9 mouse cellular contexts compared by ENCODE assay signal in the genomic region with DNA sequence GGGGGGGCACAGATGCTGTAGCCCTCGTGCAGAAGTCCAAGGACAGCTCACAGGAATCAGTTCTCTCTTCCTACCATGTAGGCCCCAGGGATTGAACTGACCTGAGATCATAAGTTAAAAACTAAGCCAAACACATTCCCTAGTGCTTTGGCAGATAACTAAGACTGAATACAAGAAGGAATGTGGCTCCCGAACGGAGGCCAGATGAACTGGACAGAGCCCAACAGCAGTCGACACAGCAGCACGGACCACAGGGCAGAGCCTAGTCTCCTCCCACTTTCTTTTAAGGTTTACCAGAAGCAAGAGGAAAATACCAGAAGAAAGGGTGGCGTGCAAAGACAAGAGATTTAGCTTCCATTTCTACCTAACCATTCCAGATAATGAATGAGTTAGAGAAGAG. TPM values are rescaled to one million over a fixed set of nuclear protein-coding genes. Genes with fewer than 3 reads are reported as not detected.
A peak's percentile ranks its signal among the peaks of the same experiment; 100 is the strongest.
DNase-seq lines count a peak whose midpoint lies in the region; ATAC-seq and TF ChIP-seq lines count a peak whose summit lies in the region.
"Had no signal": no experiment of that assay in that cellular context is flagged by ENCODE, and none has a peak within 500 bp of the region (broad histone marks: within the 10 kb centered on the region; RNA-seq: fewer than 3 reads in every experiment).

No protein-coding gene starts in this region.

- 0 out of 2 replicates have a peak, but pooled peaks cover 4% of the 10 kb centered on the region for H3K36me3 ChIP-seq in heart, embryonic 14.5 days (ENCODE audit: control insufficient read depth, insufficient read depth, low read length)
- no peaks in the 10 kb centered on the region for H3K36me3 ChIP-seq in forebrain, postnatal 0 days (ENCODE audit: insufficient read depth)
- H3K36me3 ChIP-seq in forebrain, embryonic 14.5 days (ENCODE audit: control insufficient read depth, insufficient read depth, low read length) = no peaks in the 10 kb centered on the region
- H3K36me3 ChIP-seq: hindbrain, embryonic 12.5 days had no signal

- peak overlapping the region; percentile 54 to 80 for H3K27ac ChIP-seq in heart, embryonic 14.5 days (replicated peaks in 1 of 2; ENCODE audit: control insufficient read depth in 1 of 2, insufficient read depth in 1 of 2, low read depth in 2 of 2, low read length in 2 of 2)
- H3K27ac ChIP-seq in forebrain, postnatal 0 days (ENCODE audit: low read depth, low read length) = no peak overlapping the region
- H3K27ac ChIP-seq in forebrain, embryonic 14.5 days (ENCODE audit: low read depth, low read length) = no peak overlapping the region
- H3K27ac ChIP-seq: hindbrain, embryonic 12.5 days had no signal

- DNase-seq in 3T3-L1 (ENCODE audit: low read depth, low spot score) (peak; percentile 84), adipocyte (ENCODE audit: low spot score) (peak; percentile 77)
- DNase-seq in kidney, postnatal 4 days = peak; percentile 64 to 73
- DNase-seq in embryo, embryonic 10 days (ENCODE audit: low spot score) = no peak
- no peak for DNase-seq in forebrain, postnatal 0 days
- DNase-seq in forebrain, embryonic 14.5 days (ENCODE audit: low spot score) = no peak
- DNase-seq: retina, postnatal 1 day had no signal

- 12% methylated on average over 6 of the region's 6 CpGs for WGBS in heart, embryonic 14.5 days
- 37% methylated on average over 6 of the region's 6 CpGs for WGBS in forebrain, postnatal 0 days
- 57% methylated on average over 6 of the region's 6 CpGs for WGBS in forebrain, embryonic 14.5 days

- H3K4me2 ChIP-seq in heart, embryonic 14.5 days (ENCODE audit: low read length) = peak overlapping the region; percentile 2; the same call in 1 of the 2 replicates
- no peak overlapping the region for H3K4me2 ChIP-seq in forebrain, postnatal 0 days (ENCODE audit: low read depth)
- H3K4me2 ChIP-seq in forebrain, embryonic 14.5 days (ENCODE audit: low read length) = no peak overlapping the region
- H3K4me2 ChIP-seq: hindbrain, embryonic 12.5 days had no signal

- H3K9ac ChIP-seq in heart, embryonic 14.5 days (ENCODE audit: low read length) = no peak overlapping the region
- no peak overlapping the region for H3K9ac ChIP-seq in forebrain, postnatal 0 days
- no peak overlapping the region for H3K9ac ChIP-seq in forebrain, embryonic 14.5 days (ENCODE audit: low read length)
- H3K9ac ChIP-seq: hindbrain, embryonic 12.5 days had no signal

- TF ChIP-seq CTCF in forebrain, postnatal 0 days (IDR thresholded peaks at IDR 0.05; ENCODE audit: low read depth) = no peak

- H3K4me1 ChIP-seq in heart, embryonic 14.5 days (ENCODE audit: control insufficient read depth in 2 of 2, insufficient read depth in 2 of 2, low read length in 2 of 2) = peaks cover 37 to 79% of the 10 kb centered on the region in 2 experiments
- 0 out of 2 replicates have a peak, but pooled peaks cover 6% of the 10 kb centered on the region for H3K4me1 ChIP-seq in forebrain, postnatal 0 days (ENCODE audit: insufficient read depth)
- H3K4me1 ChIP-seq in forebrain, embryonic 14.5 days (ENCODE audit: control insufficient read depth, insufficient read depth, low read length) = peaks cover 5% of the 10 kb centered on the region; the same call in 1 of the 2 replicates
- H3K4me1 ChIP-seq: hindbrain, embryonic 12.5 days had no signal

- H3K4me3 ChIP-seq in heart, embryonic 14.5 days (ENCODE audit: control insufficient read depth in 1 of 2, insufficient read depth in 1 of 2, low read depth in 1 of 2, low read length in 2 of 2) = no peak overlapping the region
- H3K4me3 ChIP-seq in forebrain, postnatal 0 days (ENCODE audit: low read depth, low read length) = no peak overlapping the region
- no peak overlapping the region for H3K4me3 ChIP-seq in forebrain, embryonic 14.5 days (ENCODE audit: low read depth, low read length)
- H3K4me3 ChIP-seq: hindbrain, embryonic 12.5 days had no signal

- no peaks in the 10 kb centered on the region for H3K27me3 ChIP-seq in heart, embryonic 14.5 days (ENCODE audit: control insufficient read depth, insufficient read depth, low read length)
- H3K27me3 ChIP-seq in forebrain, postnatal 0 days (ENCODE audit: insufficient read depth, low read length) = no peaks in the 10 kb centered on the region
- no peaks in the 10 kb centered on the region for H3K27me3 ChIP-seq in forebrain, embryonic 14.5 days (replicated peaks; ENCODE audit: control insufficient read depth, insufficient read depth, low read length)
- H3K27me3 ChIP-seq: hindbrain, embryonic 12.5 days had no signal

- no peaks in the 10 kb centered on the region for H3K9me3 ChIP-seq in heart, embryonic 14.5 days (ENCODE audit: control insufficient read depth, low read length)
- H3K9me3 ChIP-seq in forebrain, postnatal 0 days (ENCODE audit: low read length) = no peaks in the 10 kb centered on the region
- H3K9me3 ChIP-seq in forebrain, embryonic 14.5 days (replicated peaks; ENCODE audit: control insufficient read depth, low read length) = no peaks in the 10 kb centered on the region
- H3K9me3 ChIP-seq: hindbrain, embryonic 12.5 days had no signal

- ATAC-seq in heart, embryonic 14.5 days (ENCODE audit: insufficient number of reproducible peaks, insufficient read depth, low FRiP score, low read depth) = peak; percentile 44; the same call in 1 of the 2 replicates
- no peak for ATAC-seq in forebrain, postnatal 0 days
- ATAC-seq in forebrain, embryonic 14.5 days = no peak

RNA-seq across cellular contexts. Expression of gene Gab1, which starts 42.1 kb away (rescaled TPM):
- 44.4 and 47.6 TPM in 2 replicates for polyA plus RNA-seq in heart, embryonic 14.5 days (2014; fragmentation: Nextera tagmentation; extraction: Ambion mirVana)
- total RNA-seq in forebrain, postnatal 0 days (2014; rRNA removed) = 10.7 and 15.7 TPM in 2 replicates
- 7.5 and 9.8 TPM in 2 replicates for polyA plus RNA-seq in forebrain, postnatal 0 days (2015; fragmentation: Nextera tagmentation; extraction: Ambion mirVana)
- 15.4 and 15.8 TPM in 2 replicates for polyA plus RNA-seq in forebrain, embryonic 14.5 days (2014; fragmentation: Nextera tagmentation; extraction: Ambion mirVana)

Comparison
In these comparisons a context has a peak if more than half of its experiments do, and no peak if none do; other contexts are left out.
1. DNase-seq: peak in 3T3-L1 (single experiment), adipocyte (single experiment) and kidney, postnatal 4 days (2 of 2); none in embryo, embryonic 10 days (single experiment), forebrain, postnatal 0 days (single experiment) and forebrain, embryonic 14.5 days (single experiment).
2. H3K27ac ChIP-seq: peak in heart, embryonic 14.5 days (2 of 2); none in forebrain, postnatal 0 days (single experiment) and forebrain, embryonic 14.5 days (single experiment).